Mouse (Mus musculus) thymus, adult 18-20 months (tissue): ENCODE data around the gene Clstn2.

Experiments used
- DNase-seq, 2 experiments: peaks; one replicate each; pipeline ENCODE4 v3.0.0; 2022; ENCODE audit warnings: mixed read lengths in 2 of 2

Clstn2 gene

GRCm38 (mm10) chr9:97439872-97440636 lies 592.9 kb downstream of the Clstn2 start:
- no peak for DNase-seq

GRCm38 (mm10) chr9:97434666-97435065 lies 598.3 kb downstream of the Clstn2 start:
- no peak for DNase-seq

DNA sequence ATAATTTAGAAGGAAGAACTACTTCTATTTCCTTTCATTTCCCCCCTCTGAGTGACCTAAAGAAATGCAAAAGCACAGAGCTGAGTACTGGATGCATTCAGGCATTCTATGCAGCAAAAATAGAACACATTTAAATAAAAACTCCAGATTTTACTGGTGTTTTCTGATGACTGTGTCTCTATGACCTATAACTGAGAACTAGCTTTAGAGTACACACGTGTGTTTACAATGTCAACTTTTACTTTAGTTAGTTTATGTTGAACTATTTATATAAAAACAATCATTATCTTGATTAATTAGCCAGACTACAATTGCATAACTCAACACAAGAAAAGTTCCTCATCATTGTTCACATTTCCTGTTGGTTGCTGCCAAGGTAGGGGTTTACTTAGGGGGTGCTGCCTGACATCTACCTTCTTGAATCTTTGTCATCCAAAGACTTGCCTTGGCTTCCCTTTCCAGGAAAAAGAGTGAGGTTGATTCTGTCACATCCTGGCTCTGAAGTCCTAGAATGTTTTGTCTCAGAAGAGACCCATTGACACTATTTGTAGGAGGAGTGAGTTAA lies 603.0 kb downstream of the Clstn2 start:
- no peak for DNase-seq

DNA sequence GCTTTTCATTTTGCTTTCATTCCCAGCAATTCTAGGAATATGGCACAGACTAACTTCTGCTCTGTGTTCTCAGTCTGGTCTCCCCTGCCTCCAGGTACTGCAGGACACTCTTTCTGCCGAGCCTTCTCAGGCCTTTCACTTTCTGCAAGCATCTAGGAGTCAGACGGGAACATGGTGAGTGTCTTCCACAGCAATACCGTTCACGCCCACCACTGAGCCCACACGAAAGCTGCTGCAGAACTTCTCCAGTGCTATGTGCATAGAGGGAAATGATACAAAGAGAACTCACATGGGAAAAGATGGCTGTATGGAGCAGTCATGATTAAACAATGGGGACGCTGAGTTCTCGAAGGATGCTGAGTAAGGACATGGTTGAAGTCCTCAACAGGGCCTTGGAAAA lies 604.9 kb downstream of the Clstn2 start:
- DNase-seq = no peak

GRCm38 (mm10) chr9:97420896-97421295 lies 612.1 kb downstream of the Clstn2 start:
- no peak for DNase-seq

DNA sequence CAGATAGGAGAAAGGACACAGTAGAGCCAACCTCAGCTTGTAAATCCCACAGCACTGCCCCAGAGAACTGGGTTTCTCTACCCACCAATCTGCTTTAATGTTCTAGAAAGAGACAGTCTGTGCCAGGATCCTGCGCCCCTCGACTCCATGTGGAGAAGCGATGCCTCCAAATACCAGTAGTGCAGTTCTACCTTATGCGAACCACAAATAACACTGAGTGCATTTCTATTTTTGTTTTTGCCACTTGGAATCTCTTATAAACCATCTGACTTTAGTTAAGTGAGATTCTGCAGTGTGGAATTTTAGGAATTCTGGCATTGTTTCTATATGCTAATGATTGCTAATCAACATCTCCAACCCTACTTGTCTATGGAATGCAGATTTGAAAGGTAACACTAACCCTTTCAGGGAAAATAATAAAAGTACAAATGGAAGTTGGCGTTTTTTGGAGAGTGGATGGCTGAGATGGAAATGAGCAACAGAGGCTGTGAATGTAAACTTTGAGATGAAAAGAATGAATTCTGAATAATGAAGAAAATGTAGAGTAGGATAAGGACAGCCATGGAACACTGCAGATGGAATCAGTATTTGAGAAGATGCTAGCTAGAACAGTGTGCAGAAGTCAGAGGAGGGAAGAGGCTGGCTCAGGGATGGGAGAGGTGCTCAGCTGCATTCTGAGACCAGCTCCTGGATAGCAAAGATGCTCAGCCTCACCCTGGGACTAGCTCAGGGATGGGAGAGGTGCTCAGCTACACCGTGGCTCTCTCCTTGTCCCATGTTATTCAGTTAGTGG lies 617.9 kb downstream of the Clstn2 start:
- no peak for DNase-seq

DNA sequence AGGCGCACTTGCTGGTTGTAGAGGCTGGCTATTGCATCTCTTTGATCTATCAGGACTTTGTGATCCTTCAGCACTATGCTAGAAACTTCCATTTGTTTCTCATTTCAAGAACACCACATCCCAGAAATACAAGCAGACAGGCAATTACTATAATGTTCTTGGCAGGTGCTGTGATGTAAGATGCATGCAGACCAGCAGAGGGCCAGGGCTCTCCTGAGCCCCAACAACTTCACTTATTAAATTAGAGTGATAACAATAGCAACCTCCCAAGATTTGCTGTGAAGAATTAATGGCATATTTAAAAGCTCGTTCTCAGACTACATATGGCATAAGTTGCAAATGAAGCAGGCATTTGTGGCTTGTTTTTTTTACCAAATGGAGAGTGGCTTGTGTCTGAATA lies 624.8 kb downstream of the Clstn2 start:
- no peak for DNase-seq
